Comparison of ENCODE assay signal across 25 mouse cellular contexts in genomic region chr10:99238537-99238936, GRCm38 (mm10). TPM values are rescaled to one million over a fixed set of nuclear protein-coding genes. Genes with fewer than 3 reads are reported as not detected.
DNase-seq lines count a peak whose midpoint lies in the region; ATAC-seq and TF ChIP-seq lines count a peak whose summit lies in the region.
"Had no signal": no experiment of that assay in that cellular context is flagged by ENCODE, and none has a peak within 500 bp of the region (broad histone marks: within the 10 kb centered on the region; RNA-seq: fewer than 3 reads in every experiment).

No protein-coding gene starts in this region.

- no peaks in the 10 kb centered on the region for H3K36me3 ChIP-seq in limb, embryonic 14.5 days (ENCODE audit: control insufficient read depth, insufficient read depth, low read length)
- H3K36me3 ChIP-seq in limb, embryonic 10.5 days = no peaks in the 10 kb centered on the region
- H3K36me3 ChIP-seq: embryonic facial prominence, embryonic 12.5 days; heart, embryonic 12.5 days; heart, embryonic 15.5 days; hindbrain, embryonic 10.5 days had no signal

- DNase-seq in cerebellum, postnatal 10 days = peak; percentile 15 to 32
- DNase-seq in cerebellum, postnatal 14 days = no peak
- peak; percentile 13 for DNase-seq in limb, embryonic 14.5 days (ENCODE audit: low spot score)
- DNase-seq in limb, embryonic 10.5 days (ENCODE audit: low spot score) = no peak
- DNase-seq in brain, adult 2 months (ENCODE audit: low read depth, low spot score) = peak; percentile 55
- no peak for DNase-seq in urinary bladder, postnatal 25 days (ENCODE audit: low spot score)
- DNase-seq: adrenal gland, adult 8-10 months; adrenal gland, postnatal 25 days; cerebellum, adult 8-10 months; forebrain, postnatal 0 days; gastrocnemius, adult 2 months; gastrocnemius, postnatal 14 days; heart, adult 18-20 months; heart, postnatal 10 days; heart, postnatal 36 days; kidney, adult 2 months had no signal

- H3K27ac ChIP-seq in limb, embryonic 14.5 days (replicated peaks; ENCODE audit: low read depth, low read length) = no peak overlapping the region
- H3K27ac ChIP-seq in limb, embryonic 10.5 days = no peak overlapping the region
- H3K27ac ChIP-seq: embryonic facial prominence, embryonic 12.5 days; gastrocnemius, adult 2 months; heart, embryonic 15.5 days; hindbrain, embryonic 10.5 days; hindbrain, embryonic 14.5 days had no signal

- no peak overlapping the region for H3K9ac ChIP-seq in limb, embryonic 14.5 days (ENCODE audit: low read depth, low read length, severe bottlenecking)
- H3K9ac ChIP-seq: embryonic facial prominence, embryonic 12.5 days; forebrain, postnatal 0 days; heart, embryonic 12.5 days; heart, embryonic 15.5 days; hindbrain, embryonic 14.5 days had no signal

- H3K4me3 ChIP-seq in limb, embryonic 14.5 days (replicated peaks; ENCODE audit: low read length) = no peak overlapping the region
- no peak overlapping the region for H3K4me3 ChIP-seq in limb, embryonic 10.5 days
- H3K4me3 ChIP-seq: embryonic facial prominence, embryonic 12.5 days; gastrocnemius, adult 2 months; heart, embryonic 12.5 days; heart, embryonic 15.5 days; hindbrain, embryonic 10.5 days had no signal

- H3K4me2 ChIP-seq in limb, embryonic 14.5 days (replicated peaks; ENCODE audit: low read depth, low read length, severe bottlenecking) = no peak overlapping the region
- H3K4me2 ChIP-seq: embryonic facial prominence, embryonic 12.5 days; heart, embryonic 12.5 days; heart, embryonic 15.5 days; hindbrain, embryonic 14.5 days had no signal

- H3K27me3 ChIP-seq in limb, embryonic 14.5 days (ENCODE audit: control insufficient read depth, insufficient read depth, low read length) = no peaks in the 10 kb centered on the region
- no peaks in the 10 kb centered on the region for H3K27me3 ChIP-seq in limb, embryonic 10.5 days (ENCODE audit: low read depth, poor library complexity, severe bottlenecking)
- H3K27me3 ChIP-seq: embryonic facial prominence, embryonic 12.5 days; heart, embryonic 12.5 days; heart, embryonic 15.5 days had no signal

- H3K9me3 ChIP-seq in limb, embryonic 14.5 days (ENCODE audit: control insufficient read depth, low read length) = no peaks in the 10 kb centered on the region
- H3K9me3 ChIP-seq in limb, embryonic 10.5 days (replicated peaks) = no peaks in the 10 kb centered on the region
- H3K9me3 ChIP-seq: embryonic facial prominence, embryonic 12.5 days; heart, embryonic 12.5 days; heart, embryonic 15.5 days had no signal

- peaks cover 19% of the 10 kb centered on the region; the same call in 1 of the 2 replicates for H3K4me1 ChIP-seq in limb, embryonic 14.5 days (ENCODE audit: control insufficient read depth, insufficient read depth, low read length)
- peaks cover 30% of the 10 kb centered on the region for H3K4me1 ChIP-seq in limb, embryonic 10.5 days

- 37% methylated on average over 11 of the region's 11 CpGs for WGBS in limb, embryonic 14.5 days
- 84% methylated on average over 11 of the region's 11 CpGs for WGBS in limb, embryonic 10.5 days

- no peak for ATAC-seq in limb, embryonic 14.5 days (ENCODE audit: low FRiP score, low read depth)
- ATAC-seq: activated CD4-positive, CD25-positive, alpha-beta regulatory T cell, adult 4 months; CD4-positive, CD25-positive, alpha-beta regulatory T cell, adult 4 months; forebrain, embryonic 14.5 days; forebrain, postnatal 0 days; intestine, postnatal 0 days had no signal

- TF ChIP-seq POLR2A in limb, embryonic 14.5 days (IDR thresholded peaks at IDR 0.05; ENCODE audit: borderline replicate concordance, extremely low read depth, insufficient read depth, insufficient read length) = no peak

RNA-seq across cellular contexts. Expression of gene Dusp6, which starts 24.5 kb away (rescaled TPM):
- 60.2 and 78.3 TPM in 2 replicates for polyA plus RNA-seq in limb, embryonic 14.5 days (2012; rRNA removed)
- 64.7 and 67.7 TPM in 2 replicates for polyA plus RNA-seq in limb, embryonic 14.5 days (2014; fragmentation: Nextera tagmentation; extraction: Ambion mirVana)
- polyA plus RNA-seq in limb, embryonic 10.5 days (2016; fragmentation: Nextera tagmentation; extraction: Ambion mirVana) = 206 and 223 TPM in 2 replicates

Comparison
In these comparisons a context has a peak if more than half of its experiments do, and no peak if none do; other contexts are left out.
1. DNase-seq: peak in cerebellum, postnatal 10 days (2 of 2), limb, embryonic 14.5 days (single experiment) and brain, adult 2 months (single experiment); none in cerebellum, postnatal 14 days (0 of 2), limb, embryonic 10.5 days (single experiment) and urinary bladder, postnatal 25 days (single experiment).